Mouse (Mus musculus): ENCODE measurements around the gene Mrpl24. TPM values are rescaled to one million over a fixed set of nuclear protein-coding genes. Genes with fewer than 3 reads are reported as not detected.
A peak's percentile ranks its signal among the peaks of the same experiment; 100 is the strongest.
"Not testable (repeated sequence)": the region's sequence is repeated elsewhere in the genome, so short reads cannot be mapped to it uniquely, and the experiment has no call there.

The Mrpl24 gene
- total and polyA plus RNA-seq, 2 experiments from 2014 or later = 39.7 to 41.7 TPM

DNA sequence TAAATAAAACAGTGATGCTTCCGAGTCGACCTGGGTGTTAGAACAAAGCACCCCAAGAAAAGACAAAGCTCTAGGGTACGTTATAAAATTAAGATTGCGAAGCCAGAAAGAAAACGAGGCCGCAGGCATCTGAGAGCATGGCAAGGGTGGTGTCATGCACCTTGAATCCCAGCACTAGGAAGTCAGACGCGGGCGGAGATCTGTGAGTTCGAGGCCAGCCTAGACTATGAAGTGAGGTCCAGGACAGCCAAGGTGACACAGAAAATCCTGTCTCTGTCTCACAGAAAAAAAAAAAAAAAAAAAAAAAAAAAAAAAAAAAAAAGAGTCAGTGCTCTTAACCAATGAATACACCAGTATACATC lies 33.3 kb upstream of the Mrpl24 start:
- peaks cover 13% of the 10 kb centered on the region for H3K4me1 ChIP-seq (ENCODE audit: insufficient read depth, low read length)
- ATAC-seq (ENCODE audit: low FRiP score) (no peak), DNase-seq (ENCODE audit: low spot score) (no peak)
- 10% methylated on average over 10 of the region's 10 CpGs for WGBS
- H3K4me3 ChIP-seq (ENCODE audit: low read depth, low read length) = peak overlapping the region; percentile 41
- H3K4me2 ChIP-seq (ENCODE audit: low read depth, low read length, poor library complexity, severe bottlenecking) = peak overlapping the region; percentile 48
- TF ChIP-seq CTCF (IDR thresholded peaks at IDR 0.05) = no peak
- H3K9ac ChIP-seq (replicated peaks; ENCODE audit: low read length, poor library complexity, severe bottlenecking) = peak overlapping the region; percentile 50; the same call in 1 of the 2 replicates
- H3K9me3 ChIP-seq (ENCODE audit: low read length) = no peaks in the 10 kb centered on the region
- H3K27me3 ChIP-seq (ENCODE audit: insufficient read depth, low read length) = no peaks in the 10 kb centered on the region
- H3K36me3 ChIP-seq (ENCODE audit: insufficient read depth, low read length) = no peaks in the 10 kb centered on the region
- H3K27ac ChIP-seq (ENCODE audit: low read depth, low read length) = no peak overlapping the region

DNA sequence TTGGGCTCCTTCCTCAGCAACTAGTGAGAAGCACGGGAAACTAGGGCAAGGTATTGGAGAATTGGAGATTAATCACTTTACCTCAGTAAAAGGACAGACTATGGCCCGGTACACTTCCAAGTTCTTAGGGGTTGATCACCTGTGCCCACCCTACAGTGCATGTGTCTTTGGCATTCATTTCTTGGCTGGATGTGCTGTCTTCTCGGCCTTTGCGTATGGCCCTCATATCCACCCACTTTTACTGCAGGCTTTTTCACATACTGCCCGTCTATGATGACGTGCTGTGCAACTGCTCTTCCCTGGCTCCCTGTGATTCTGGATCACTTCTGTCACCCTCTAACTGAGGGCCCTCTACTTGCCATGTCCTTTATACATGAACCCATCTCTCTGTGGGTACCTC lies 32.9 kb upstream of the Mrpl24 start:
- Histone ChIP-seq H3K9ac (replicated peaks; ENCODE audit: low read length, poor library complexity, severe bottlenecking) (no peak overlapping the region), H3K4me2 (ENCODE audit: low read depth, low read length, poor library complexity, severe bottlenecking) (0 out of 2 replicates have a peak overlapping the region, but pooled peaks have one; percentile 48), H3K36me3 (ENCODE audit: insufficient read depth, low read length) (no peaks in the 10 kb centered on the region), H3K4me1 (ENCODE audit: insufficient read depth, low read length) (peaks cover 13% of the 10 kb centered on the region), H3K27me3 (ENCODE audit: insufficient read depth, low read length) (no peaks in the 10 kb centered on the region), H3K4me3 (ENCODE audit: low read depth, low read length) (no peak overlapping the region), H3K27ac (ENCODE audit: low read depth, low read length) (no peak overlapping the region), H3K9me3 (ENCODE audit: low read length) (no peaks in the 10 kb centered on the region)
- DNase-seq (ENCODE audit: low spot score) (no peak), ATAC-seq (ENCODE audit: low FRiP score) (no peak)
- no peak for TF ChIP-seq CTCF (IDR thresholded peaks at IDR 0.05)
- WGBS = 89% methylated on average over 6 of the region's 6 CpGs

DNA sequence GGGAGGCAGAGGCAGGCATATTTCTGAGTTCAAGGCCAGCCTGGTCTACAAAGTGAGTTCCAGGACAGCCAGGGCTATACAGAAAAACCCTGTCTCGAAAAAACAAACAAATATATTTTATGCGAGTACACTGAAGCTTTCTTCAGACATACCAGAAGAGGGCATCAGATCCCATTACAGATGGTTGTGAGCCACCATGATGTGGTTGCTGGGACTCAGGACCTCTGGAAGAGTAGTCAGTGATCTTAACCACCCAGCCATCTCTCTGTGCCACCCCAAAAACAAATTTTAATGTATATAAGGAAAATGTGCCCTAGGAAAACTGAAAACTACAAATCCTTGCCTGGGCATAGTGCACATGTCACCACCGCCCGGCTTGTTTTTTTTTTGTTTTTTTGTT lies 31.9 kb upstream of the Mrpl24 start:
- not testable (repeated sequence) for H3K9ac ChIP-seq (replicated peaks; ENCODE audit: low read length, poor library complexity, severe bottlenecking); ATAC-seq (ENCODE audit: low FRiP score); H3K9me3 ChIP-seq (ENCODE audit: low read length); H3K4me2 ChIP-seq (ENCODE audit: low read depth, low read length, poor library complexity, severe bottlenecking); H3K36me3 ChIP-seq (ENCODE audit: insufficient read depth, low read length); H3K27me3 ChIP-seq (ENCODE audit: insufficient read depth, low read length); DNase-seq (ENCODE audit: low spot score); H3K4me3 ChIP-seq (ENCODE audit: low read depth, low read length); H3K27ac ChIP-seq (ENCODE audit: low read depth, low read length)
- H3K4me1 ChIP-seq (ENCODE audit: insufficient read depth, low read length) = peaks cover 13% of the 10 kb centered on the region
- 81% methylated on average over 4 of the region's 4 CpGs for WGBS
- peak; percentile 12; the same call in 1 of the 2 replicates for TF ChIP-seq CTCF (IDR thresholded peaks at IDR 0.05)

DNA sequence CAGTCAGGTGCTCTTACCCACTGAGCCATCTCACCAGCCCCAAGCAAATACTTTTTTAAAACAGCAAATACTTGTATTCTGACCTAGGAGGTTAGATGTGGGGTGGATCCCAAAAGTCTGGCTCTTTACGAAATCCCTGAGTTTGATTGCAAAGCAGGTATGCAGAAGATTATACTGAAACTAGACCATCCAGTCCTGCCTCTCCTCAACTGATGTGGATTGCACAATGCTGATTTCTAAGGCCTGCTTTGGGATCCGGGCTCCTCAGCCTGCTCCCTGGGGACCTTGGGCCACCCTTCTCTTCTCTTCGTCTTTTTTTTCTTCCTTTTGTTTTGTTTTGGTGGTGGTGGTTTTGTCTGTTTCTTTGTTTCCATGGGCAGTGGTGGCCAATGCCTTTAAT lies 27.8 kb upstream of the Mrpl24 start:
- WGBS = 46% methylated on average over 3 of the region's 3 CpGs
- Histone ChIP-seq H3K27me3 (ENCODE audit: insufficient read depth, low read length) (no peaks in the 10 kb centered on the region), H3K4me3 (ENCODE audit: low read depth, low read length) (no peak overlapping the region), H3K9me3 (ENCODE audit: low read length) (no peaks in the 10 kb centered on the region), H3K36me3 (ENCODE audit: insufficient read depth, low read length) (no peaks in the 10 kb centered on the region), H3K4me1 (ENCODE audit: insufficient read depth, low read length) (no peaks in the 10 kb centered on the region), H3K27ac (ENCODE audit: low read depth, low read length) (no peak overlapping the region), H3K4me2 (ENCODE audit: low read depth, low read length, poor library complexity, severe bottlenecking) (no peak overlapping the region), H3K9ac (replicated peaks; ENCODE audit: low read length, poor library complexity, severe bottlenecking) (no peak overlapping the region)
- DNase-seq (ENCODE audit: low spot score) = no peak
- no peak for ATAC-seq (ENCODE audit: low FRiP score)
- no peak for TF ChIP-seq CTCF (IDR thresholded peaks at IDR 0.05)

DNA sequence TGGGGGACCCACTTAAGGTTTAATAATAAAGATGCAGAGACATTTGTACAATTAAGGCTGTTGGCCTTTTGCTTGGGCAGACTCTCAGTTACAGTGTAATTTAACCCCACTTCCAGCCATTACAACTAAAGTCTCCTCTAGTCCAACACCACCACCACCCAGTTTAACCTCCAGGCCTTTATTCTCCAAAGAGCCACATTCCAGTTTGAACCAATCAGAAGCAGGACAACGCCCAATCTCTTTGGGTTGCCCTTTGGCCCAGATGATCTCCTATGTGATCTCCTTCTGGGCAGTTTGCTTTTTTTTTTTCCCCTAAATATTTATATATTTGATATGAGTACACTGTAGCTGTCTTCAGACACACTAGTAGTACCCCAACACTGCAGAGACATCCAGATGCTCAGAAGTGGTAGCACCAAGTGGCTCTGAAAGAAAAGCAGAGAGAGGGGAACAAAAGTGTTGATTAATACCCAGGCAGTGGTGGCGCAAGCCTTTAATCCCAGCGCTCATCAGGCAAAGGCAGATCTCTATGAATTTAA lies 25.9 kb upstream of the Mrpl24 start:
- ATAC-seq (ENCODE audit: low FRiP score) (no peak), DNase-seq (ENCODE audit: low spot score) (no peak)
- Histone ChIP-seq H3K9me3 (ENCODE audit: low read length) (no peaks in the 10 kb centered on the region), H3K36me3 (ENCODE audit: insufficient read depth, low read length) (no peaks in the 10 kb centered on the region), H3K4me3 (ENCODE audit: low read depth, low read length) (no peak overlapping the region), H3K27me3 (ENCODE audit: insufficient read depth, low read length) (no peaks in the 10 kb centered on the region), H3K4me2 (ENCODE audit: low read depth, low read length, poor library complexity, severe bottlenecking) (no peak overlapping the region), H3K27ac (ENCODE audit: low read depth, low read length) (no peak overlapping the region), H3K4me1 (ENCODE audit: insufficient read depth, low read length) (no peaks in the 10 kb centered on the region), H3K9ac (replicated peaks; ENCODE audit: low read length, poor library complexity, severe bottlenecking) (no peak overlapping the region)
- WGBS = 76% methylated on average over 3 of the region's 3 CpGs
- no peak for TF ChIP-seq CTCF (IDR thresholded peaks at IDR 0.05)

DNA sequence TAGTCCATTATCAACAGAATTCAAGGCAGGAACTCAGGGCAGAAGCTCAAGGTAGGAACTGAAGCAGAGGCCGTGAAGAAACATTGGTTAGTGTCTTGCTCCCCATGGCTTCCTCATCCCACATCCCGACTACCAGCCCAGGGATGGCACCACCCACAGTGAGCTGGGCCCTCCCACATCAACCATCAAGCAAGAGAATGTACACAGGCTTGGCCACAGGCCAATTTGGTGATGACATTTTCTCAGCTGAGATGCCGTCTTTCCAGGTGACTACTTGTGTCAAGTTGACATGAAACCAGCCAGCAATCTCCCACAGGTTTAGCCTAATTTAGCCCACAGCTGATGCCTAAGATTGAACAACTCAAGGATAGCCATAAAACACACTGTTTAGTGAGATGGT lies 20.0 kb upstream of the Mrpl24 start:
- no peaks in the 10 kb centered on the region for H3K36me3 ChIP-seq (ENCODE audit: insufficient read depth, low read length)
- WGBS = 67% methylated on average over 3 of the region's 3 CpGs
- ATAC-seq (ENCODE audit: low FRiP score) = no peak

More for the DNA sequence above, 20.0 kb upstream of the Mrpl24 start:
- DNase-seq (ENCODE audit: low spot score) = no peak
- no peak overlapping the region for H3K27ac ChIP-seq (ENCODE audit: low read depth, low read length)
- H3K4me1 ChIP-seq (ENCODE audit: insufficient read depth, low read length) = no peaks in the 10 kb centered on the region
- no peak for TF ChIP-seq CTCF (IDR thresholded peaks at IDR 0.05)
- no peaks in the 10 kb centered on the region for H3K9me3 ChIP-seq (ENCODE audit: low read length)
- H3K4me2 ChIP-seq (ENCODE audit: low read depth, low read length, poor library complexity, severe bottlenecking) = no peak overlapping the region
- H3K4me3 ChIP-seq (ENCODE audit: low read depth, low read length) = no peak overlapping the region
- H3K9ac ChIP-seq (replicated peaks; ENCODE audit: low read length, poor library complexity, severe bottlenecking) = no peak overlapping the region
- H3K27me3 ChIP-seq (ENCODE audit: insufficient read depth, low read length) = no peaks in the 10 kb centered on the region
